Mouse (Mus musculus): Measurements from ENCODE around the gene Nudt14.

Gene Nudt14

GRCm38 (mm10) chr12:112950040-112950760 is 8.3 kb upstream of the Nudt14 start:
- DNase-seq: peak; percentile 69 to 70

- peak; percentile 60 to 62 for DNase-seq
Measured at GRCm38 (mm10) chr12:112947307-112947706, 5.4 kb upstream of the Nudt14 start.

GRCm38 (mm10) chr12:112943669-112944068 is 1.7 kb upstream of the Nudt14 start:
- DNase-seq: no peak

GRCm38 (mm10) chr12:112941156-112941775 is 658 bp downstream of the Nudt14 start:
- DNase-seq: no peak

GRCm38 (mm10) chr12:112940710-112941109 is 1.2 kb downstream of the Nudt14 start:
- DNase-seq: no peak

GRCm38 (mm10) chr12:112940238-112940637 is 1.7 kb downstream of the Nudt14 start:
- DNase-seq: no peak

- DNase-seq: no peak
Measured at GRCm38 (mm10) chr12:112938873-112939565, 2.9 kb downstream of the Nudt14 start.

- no peak for DNase-seq
Measured at GRCm38 (mm10) chr12:112938366-112938765, 3.6 kb downstream of the Nudt14 start.

- DNase-seq: no peak
Measured at GRCm38 (mm10) chr12:112937906-112938305, 4.0 kb downstream of the Nudt14 start.

- no peak for DNase-seq
Measured at GRCm38 (mm10) chr12:112932647-112933046, 9.3 kb downstream of the Nudt14 start.

GRCm38 (mm10) chr12:112929562-112930352 is 12.2 kb downstream of the Nudt14 start, which contains the start of gene Jag2:
Gene Jag2 (minus strand): TSS chr12:112929776.
- DNase-seq: peak; percentile 36 to 43

- peak; percentile 42 to 46 for DNase-seq
Measured at GRCm38 (mm10) chr12:112928401-112929241, 13.3 kb downstream of the Nudt14 start.

- DNase-seq: no peak
Measured at GRCm38 (mm10) chr12:112927265-112927664, 14.7 kb downstream of the Nudt14 start.

GRCm38 (mm10) chr12:112925950-112926349 is 16.0 kb downstream of the Nudt14 start:
- DNase-seq: no peak

- DNase-seq: no peak
Measured at GRCm38 (mm10) chr12:112922541-112922940, 19.4 kb downstream of the Nudt14 start.

- DNase-seq: no peak
Measured at GRCm38 (mm10) chr12:112921518-112921917, 20.4 kb downstream of the Nudt14 start.

- DNase-seq: no peak
Measured at GRCm38 (mm10) chr12:112917906-112918305, 24.0 kb downstream of the Nudt14 start.

GRCm38 (mm10) chr12:112917486-112917885 is 24.4 kb downstream of the Nudt14 start:
- no peak for DNase-seq

- DNase-seq: no peak
Measured at GRCm38 (mm10) chr12:112916698-112917400, 25.1 kb downstream of the Nudt14 start.

GRCm38 (mm10) chr12:112915587-112915986 is 26.3 kb downstream of the Nudt14 start:
- no peak for DNase-seq

GRCm38 (mm10) chr12:112914527-112914926 is 27.4 kb downstream of the Nudt14 start:
- DNase-seq: no peak

Data from B cell, adult 2 months (primary cell).